Mouse (Mus musculus): ENCODE data around the gene Gm20547.

GRCm38 (mm10) chr17:34853511-34853910, 28.3 kb downstream of the Gm20547 start:
- TF ChIP-seq POLR2A (IDR thresholded peaks at IDR 0.05; ENCODE audit: control insufficient read depth, low read depth, low read length) = no peak
- TF ChIP-seq CTCF (IDR thresholded peaks at IDR 0.05; ENCODE audit: control insufficient read depth, insufficient read depth, insufficient replicate concordance, low read depth, low read length) = no peak

Data from testis, adult 2 months (tissue).